Mouse (Mus musculus) gastrocnemius, postnatal 4 days (tissue): ENCODE measurements around the gene Orm3. TPM values are rescaled to one million over a fixed set of nuclear protein-coding genes. Genes with fewer than 3 reads are reported as not detected.
A peak's percentile ranks its signal among the peaks of the same experiment; 100 is the strongest.

Experiments used
- DNase-seq, 2 experiments: peaks; one replicate each; pipeline ENCODE4 v3.0.0; 2021 to 2022; ENCODE audit warnings: low spot score in 2 of 2, mixed read lengths in 2 of 2
- total RNA-seq, 2 experiments: library from RNA; stranded (reverse); gene quantifications; 2 replicates each; pipeline ENCODE4 v1.2.3; 2021

The Orm3 gene
- total RNA-seq, 2 experiments from 2014 or later = not detected

- DNase-seq = peak; percentile 85 to 87
Observed at GRCm38 (mm10) chr4:63368577-63368976, 12.6 kb downstream of the Orm3 start.

GRCm38 (mm10) chr4:63370897-63371296 lies 14.9 kb downstream of the Orm3 start:
- DNase-seq = no peak

- DNase-seq = no peak
Observed at GRCm38 (mm10) chr4:63371890-63372289, 15.9 kb downstream of the Orm3 start.

- no peak for DNase-seq
Observed at GRCm38 (mm10) chr4:63373404-63373803, 17.4 kb downstream of the Orm3 start.

GRCm38 (mm10) chr4:63374331-63374730 lies 18.4 kb downstream of the Orm3 start:
- DNase-seq = no peak

GRCm38 (mm10) chr4:63375367-63375766 lies 19.4 kb downstream of the Orm3 start:
- peak in 1 of 2 experiments; percentile 81 for DNase-seq

GRCm38 (mm10) chr4:63377483-63377882 lies 21.5 kb downstream of the Orm3 start:
- DNase-seq = no peak

- DNase-seq = no peak
Observed at GRCm38 (mm10) chr4:63382676-63383369, 26.9 kb downstream of the Orm3 start.

GRCm38 (mm10) chr4:63383474-63383873 lies 27.5 kb downstream of the Orm3 start:
- DNase-seq = no peak

- no peak for DNase-seq
Observed at GRCm38 (mm10) chr4:63384262-63384661, 28.3 kb downstream of the Orm3 start.

- DNase-seq = no peak
Observed at GRCm38 (mm10) chr4:63385253-63385652, 29.3 kb downstream of the Orm3 start.

GRCm38 (mm10) chr4:63385784-63386183 lies 29.8 kb downstream of the Orm3 start:
- no peak for DNase-seq

GRCm38 (mm10) chr4:63388029-63388428 lies 32.1 kb downstream of the Orm3 start:
- no peak for DNase-seq

- no peak for DNase-seq
Observed at GRCm38 (mm10) chr4:63389121-63389886, 33.3 kb downstream of the Orm3 start.

GRCm38 (mm10) chr4:63389887-63390528 lies 34.0 kb downstream of the Orm3 start:
- DNase-seq = no peak

GRCm38 (mm10) chr4:63391322-63391721 lies 35.4 kb downstream of the Orm3 start:
- no peak for DNase-seq

GRCm38 (mm10) chr4:63397981-63398537 lies 42.1 kb downstream of the Orm3 start:
- no peak for DNase-seq

GRCm38 (mm10) chr4:63398854-63399609 lies 43.1 kb downstream of the Orm3 start:
- peak in 1 of 2 experiments; percentile 70 for DNase-seq

- DNase-seq = no peak
Observed at GRCm38 (mm10) chr4:63399691-63400270, 43.8 kb downstream of the Orm3 start.

GRCm38 (mm10) chr4:63400541-63401306 lies 44.8 kb downstream of the Orm3 start:
- no peak for DNase-seq
